Mouse (Mus musculus) layer of hippocampus, adult 8-10 months (tissue): Measurements from ENCODE around the gene Retreg1. TPM values are rescaled to one million over a fixed set of nuclear protein-coding genes. Genes with fewer than 3 reads are reported as not detected.

Source experiments
- DNase-seq, 2 experiments: peaks; one replicate each; pipeline ENCODE4 v3.0.0; 2022; ENCODE audit warnings: low spot score in 2 of 2
- total RNA-seq, 4 experiments: library from RNA; stranded (reverse); gene quantifications; 2 replicates each; pipeline ENCODE4 v1.2.4; 2022

Retreg1 gene
- total RNA-seq, 4 experiments from 2014 or later: 33.9 to 36.7 (median 35.5) TPM

- DNase-seq: no peak
Measured at GRCm38 (mm10) chr15:25915574-25916205, 72.7 kb downstream of the Retreg1 start.

- no peak for DNase-seq
Measured at GRCm38 (mm10) chr15:25916252-25916651, 73.3 kb downstream of the Retreg1 start.

DNA sequence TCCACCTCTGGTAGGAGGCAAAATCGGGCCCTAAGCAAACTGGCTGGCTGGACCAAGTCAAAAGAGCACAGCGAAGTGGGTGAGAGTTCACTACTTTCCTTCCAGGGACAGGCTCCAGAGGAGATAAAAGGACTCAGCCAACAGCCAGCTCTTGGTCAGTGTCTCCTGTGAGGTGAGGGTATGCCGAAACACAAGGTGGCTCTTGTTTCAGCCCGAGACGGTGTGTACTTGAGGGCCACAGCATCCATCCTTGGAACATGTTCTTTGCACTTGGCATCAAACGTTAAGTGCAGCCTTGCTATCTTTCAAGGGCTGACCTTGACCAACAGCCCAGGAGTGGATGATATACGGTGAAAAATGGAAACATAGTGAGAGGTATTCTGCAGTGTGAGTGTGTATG lies 75.7 kb downstream of the Retreg1 start:
- DNase-seq: no peak

- no peak for DNase-seq
Measured at GRCm38 (mm10) chr15:25919995-25920394, 77.0 kb downstream of the Retreg1 start.

GRCm38 (mm10) chr15:25920886-25921285 lies 77.9 kb downstream of the Retreg1 start:
- no peak for DNase-seq

GRCm38 (mm10) chr15:25922007-25922406 lies 79.0 kb downstream of the Retreg1 start:
- DNase-seq: no peak

- DNase-seq: no peak
Measured at GRCm38 (mm10) chr15:25923916-25924315, 80.9 kb downstream of the Retreg1 start.

GRCm38 (mm10) chr15:25926171-25926570 lies 83.2 kb downstream of the Retreg1 start:
- peak; percentile 59 to 61 for DNase-seq

DNA sequence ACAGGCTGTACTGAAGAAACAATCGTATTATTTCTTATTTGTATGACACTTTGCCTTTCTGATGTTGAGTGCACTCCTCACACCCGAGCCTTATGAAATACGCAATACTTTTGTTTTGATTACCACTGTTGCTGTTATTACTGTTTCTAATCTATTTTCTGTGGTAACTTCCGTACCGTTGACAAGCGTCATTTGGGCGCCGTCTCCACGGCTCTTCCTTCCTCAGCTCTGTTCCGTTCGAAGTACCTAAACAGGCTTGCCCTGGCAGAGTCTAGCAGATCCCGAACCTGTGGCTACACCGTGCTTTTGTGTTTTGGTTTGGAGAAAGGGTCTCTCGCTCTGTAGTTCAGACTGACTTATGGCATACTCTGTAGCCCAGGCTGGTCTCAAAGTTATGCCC lies 84.1 kb downstream of the Retreg1 start:
- DNase-seq: no peak

DNA sequence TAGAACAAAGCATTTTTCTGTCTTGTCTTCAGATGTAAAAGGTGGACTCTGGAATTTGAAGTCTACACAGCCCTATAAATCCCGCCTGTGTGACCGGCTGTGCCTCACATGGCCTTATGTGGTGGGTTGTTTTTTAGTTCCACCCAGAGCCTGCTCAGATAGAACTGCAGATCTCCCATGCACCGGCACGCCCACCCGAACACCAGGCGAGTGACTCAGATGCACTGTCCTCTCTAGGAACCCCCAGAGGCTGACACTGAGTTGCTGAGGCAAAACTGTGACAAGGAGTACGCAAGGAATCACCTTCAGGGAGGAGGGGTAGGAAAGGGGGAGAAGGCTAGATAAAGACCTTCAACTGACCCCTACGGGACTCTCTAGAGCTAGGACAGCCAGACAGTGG lies 85.0 kb downstream of the Retreg1 start:
- DNase-seq: no peak

- no peak for DNase-seq
Measured at GRCm38 (mm10) chr15:25928831-25929230, 85.9 kb downstream of the Retreg1 start.

GRCm38 (mm10) chr15:25929518-25929917 lies 86.5 kb downstream of the Retreg1 start:
- DNase-seq: no peak

DNA sequence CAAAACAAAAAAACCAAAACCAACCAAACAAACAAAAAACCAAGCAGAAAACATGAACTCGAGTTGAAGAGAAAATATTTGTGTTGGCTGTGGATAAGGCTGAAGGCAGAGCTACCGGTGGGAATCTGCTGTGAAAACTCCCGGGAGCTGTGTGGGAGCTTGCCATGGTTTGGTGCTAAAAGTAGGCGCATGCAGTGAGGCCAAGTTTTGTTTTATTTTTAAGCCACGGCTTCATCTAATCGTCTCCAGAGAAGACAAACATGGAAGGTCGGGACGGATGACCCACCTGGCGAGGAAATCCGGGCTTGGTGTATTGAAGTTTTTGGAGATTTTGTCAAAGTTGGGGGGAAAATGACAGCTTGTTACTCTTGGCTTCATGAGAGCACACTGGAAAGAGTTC lies 87.0 kb downstream of the Retreg1 start:
- no peak for DNase-seq

- DNase-seq: no peak
Measured at GRCm38 (mm10) chr15:25930657-25931056, 87.7 kb downstream of the Retreg1 start.

- DNase-seq: no peak
Measured at GRCm38 (mm10) chr15:25932497-25932896, 89.5 kb downstream of the Retreg1 start.

DNA sequence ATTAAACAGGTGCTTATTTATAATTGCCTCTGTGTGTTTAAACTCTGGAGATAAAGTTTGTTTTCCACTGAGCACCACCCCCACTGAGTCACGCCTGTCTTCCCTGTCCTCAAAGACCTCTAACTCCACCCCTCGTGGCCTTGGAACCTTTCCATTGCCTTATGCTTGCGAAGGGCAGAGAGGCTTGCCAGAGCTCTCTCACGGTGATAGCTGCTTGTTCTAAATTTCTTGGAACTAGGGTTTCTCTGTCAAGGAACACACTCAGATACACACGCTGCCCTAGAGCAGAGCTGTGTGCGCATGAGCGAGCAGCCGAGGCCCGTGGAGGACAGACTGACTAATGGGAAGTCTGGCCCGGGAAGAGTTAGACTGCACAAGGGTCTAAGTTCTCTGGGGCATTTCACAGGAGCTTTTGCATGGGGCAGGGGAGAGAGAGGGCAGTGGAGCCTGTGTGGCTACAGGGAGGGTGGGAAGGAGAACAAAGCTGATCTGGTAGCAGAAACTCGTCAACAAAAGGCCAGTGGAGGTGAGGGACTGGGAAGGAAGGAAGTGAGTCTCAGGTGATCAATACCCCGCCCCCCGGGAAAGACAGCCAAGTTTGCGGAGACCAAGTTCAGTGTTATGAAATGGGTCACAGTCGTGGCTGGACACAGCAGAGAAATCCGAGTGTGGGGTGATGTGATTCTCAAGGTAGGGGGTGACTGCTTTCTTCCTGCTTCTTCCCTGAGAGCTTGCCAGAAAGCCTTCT lies 90.1 kb downstream of the Retreg1 start:
- DNase-seq: no peak

GRCm38 (mm10) chr15:25933685-25934108 lies 90.7 kb downstream of the Retreg1 start:
- DNase-seq: no peak

DNA sequence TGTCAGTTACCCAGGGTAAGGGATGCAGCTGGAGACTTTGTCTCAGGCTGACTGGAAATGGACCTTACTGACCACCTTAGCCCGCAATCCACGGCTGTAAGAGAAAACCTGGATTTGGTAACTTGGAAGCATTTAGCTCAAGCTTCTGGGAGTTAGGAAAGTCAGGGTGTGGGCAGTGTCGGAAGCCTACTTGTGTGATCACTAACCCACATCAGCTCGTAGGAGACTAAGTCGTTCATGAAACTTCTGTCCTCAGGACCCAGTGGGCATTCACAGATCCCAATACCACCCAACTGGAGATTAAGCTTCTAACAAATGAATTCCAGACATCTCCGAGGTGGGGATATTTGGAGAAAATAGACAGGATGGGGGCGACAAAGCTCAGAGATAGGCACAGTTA lies 91.4 kb downstream of the Retreg1 start:
- DNase-seq: no peak

GRCm38 (mm10) chr15:25938496-25938895 lies 95.5 kb downstream of the Retreg1 start:
- no peak for DNase-seq

GRCm38 (mm10) chr15:25940397-25941377 lies 97.7 kb downstream of the Retreg1 start:
- no peak for DNase-seq

DNA sequence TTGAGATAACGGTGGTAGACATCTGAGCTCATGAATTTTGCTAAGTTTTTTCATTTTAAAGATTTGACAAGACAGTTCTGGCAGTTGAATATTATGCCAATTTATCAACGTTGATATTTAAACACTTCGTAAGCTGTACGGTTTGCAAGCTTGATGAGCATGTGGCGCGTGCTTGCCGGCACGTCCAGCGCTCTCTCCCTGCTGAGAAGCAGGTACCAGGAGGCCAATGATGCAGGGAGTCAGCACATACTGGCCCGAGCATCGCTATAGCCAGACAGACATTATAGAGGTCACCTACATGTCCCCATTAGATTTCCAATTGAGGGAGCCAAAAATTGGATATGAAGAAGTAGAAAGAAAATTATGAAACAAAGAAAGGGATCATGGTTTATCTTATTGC lies 98.5 kb downstream of the Retreg1 start:
- DNase-seq: no peak

GRCm38 (mm10) chr15:25942415-25942814 lies 99.4 kb downstream of the Retreg1 start:
- DNase-seq: no peak
